Mouse (Mus musculus) G1E (cell line): ENCODE measurements at regions not wholly inside any gene's neighbourhood (a gene's known extent, or its start where the extent isn't known, plus 50 kb on each side); places are given as distances from the start of the nearest gene placed in this dataset.

Source experiments
- CTCF ChIP-seq: IDR thresholded peaks from 2 replicates; pipeline ENCODE4 v1.5.1; 2012; ENCODE audit warnings: low read depth, low read length, inconsistent platforms, mixed read lengths
- GATA1 ChIP-seq: IDR thresholded peaks from 2 replicates; pipeline ENCODE4 v1.6.1; 2012; ENCODE audit warnings: borderline replicate concordance, low read length, inconsistent platforms, mixed read lengths
- TAL1 ChIP-seq: conservative IDR thresholded peaks from 2 replicates; pipeline ENCODE4 v1.6.1; 2012; ENCODE audit warnings: low read depth, low read length, inconsistent platforms, mixed read lengths

DNA sequence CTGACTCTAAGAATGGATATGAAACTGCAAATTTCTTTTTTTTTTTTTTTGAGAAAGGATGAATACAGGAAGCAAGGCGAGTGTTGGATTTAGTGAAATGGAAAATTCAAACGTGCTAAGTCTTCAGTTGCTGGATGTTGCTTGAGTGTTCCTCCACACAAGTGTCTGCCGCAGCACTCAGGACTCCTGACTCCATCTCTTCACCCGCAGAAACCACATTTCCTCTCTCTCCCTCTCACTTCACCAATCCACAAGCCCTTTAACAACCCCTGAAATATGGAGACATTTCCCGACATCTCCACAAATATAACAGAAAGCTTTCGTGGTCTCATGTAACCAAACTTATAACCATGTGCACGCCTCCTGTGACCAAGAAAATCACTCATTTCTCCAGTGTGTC, 249.7 kb upstream of the Erbb4 start:
- TF ChIP-seq TAL1 (no peak), GATA1 (no peak), CTCF (no peak)
